Mouse (Mus musculus) forebrain, embryonic 14.5 days (tissue): ENCODE measurements around the gene Cpne4. TPM values are rescaled to one million over a fixed set of nuclear protein-coding genes. Genes with fewer than 3 reads are reported as not detected.

ENCODE experiments used
- ATAC-seq: fragments of 200-750 bp; cut with Nextera tagmentation; 2 replicates; pipeline ENCODE4 v1.8.0; 2017; ENCODE audit warnings: mild to moderate bottlenecking, moderate library complexity
- DNase-seq: peaks from one replicate; pipeline ENCODE4 v3.0.0-alpha.2; 2015; ENCODE audit warnings: low spot score
- H3K27ac ChIP-seq: fragments of 300-500 bp; sonication (generic); 2 replicates; pipeline ENCODE4 v1.5.1; 2014; ENCODE audit warnings: low read depth, mild to moderate bottlenecking, control low read depth, low read length, moderate library complexity
- H3K27me3 ChIP-seq: fragments of 300-500 bp; sonication (generic); replicated peaks from 2 replicates; pipeline ENCODE4 v1.6.1; 2014; ENCODE audit warnings: low read length, control low read depth, mixed read lengths; ENCODE audit not compliant: control insufficient read depth, insufficient read depth
- H3K36me3 ChIP-seq: fragments of 300-500 bp; sonication (generic); 2 replicates; pipeline ENCODE4 v1.6.1; 2014; ENCODE audit warnings: low read length, control low read depth; ENCODE audit not compliant: control insufficient read depth, insufficient read depth
- H3K4me1 ChIP-seq: fragments of 300-500 bp; sonication (generic); 2 replicates; pipeline ENCODE4 v1.6.1; 2014; ENCODE audit warnings: antibody characterized with exemption, low read length, control low read depth; ENCODE audit not compliant: control insufficient read depth, insufficient read depth
- H3K4me2 ChIP-seq: fragments of 300-500 bp; sonication (generic); 2 replicates; pipeline ENCODE4 v1.6.1; 2014; ENCODE audit warnings: mild to moderate bottlenecking, control low read depth, low read length
- H3K4me3 ChIP-seq: fragments of 300-500 bp; sonication (generic); 2 replicates; pipeline ENCODE4 v1.5.1; 2014; ENCODE audit warnings: low read depth, low read length, control low read depth
- H3K9ac ChIP-seq: fragments of 300-500 bp; sonication (generic); 2 replicates; pipeline ENCODE4 v1.6.1; 2014; ENCODE audit warnings: mild to moderate bottlenecking, low read length, control low read depth, moderate library complexity
- H3K9me3 ChIP-seq: fragments of 300-500 bp; sonication (generic); replicated peaks from 2 replicates; pipeline ENCODE4 v1.6.1; 2016; ENCODE audit warnings: low read length, control low read depth, mixed read lengths; ENCODE audit not compliant: control insufficient read depth
- WGBS: fragments of 180-500 bp; shearing (Covaris S2); extraction: QIAGEN DNeasy Blood & Tissue Kit; methylation state at CpG from one replicate; pipeline ENCODE4 v1.1.7; 2014; 5-methylcytosine and 5-hydroxymethylcytosine counted together
- polyA plus RNA-seq: library from polyadenylated mRNA; unstranded; fragments of >200 nt; fragmentation: Nextera tagmentation; extraction: Ambion mirVana; gene quantifications from 2 replicates; pipeline ENCODE4 v1.2.1, GENCODE M21; 2014

Gene Cpne4
- polyA plus RNA-seq, 1 experiment from 2014 or later, result 15.6 TPM

DNA sequence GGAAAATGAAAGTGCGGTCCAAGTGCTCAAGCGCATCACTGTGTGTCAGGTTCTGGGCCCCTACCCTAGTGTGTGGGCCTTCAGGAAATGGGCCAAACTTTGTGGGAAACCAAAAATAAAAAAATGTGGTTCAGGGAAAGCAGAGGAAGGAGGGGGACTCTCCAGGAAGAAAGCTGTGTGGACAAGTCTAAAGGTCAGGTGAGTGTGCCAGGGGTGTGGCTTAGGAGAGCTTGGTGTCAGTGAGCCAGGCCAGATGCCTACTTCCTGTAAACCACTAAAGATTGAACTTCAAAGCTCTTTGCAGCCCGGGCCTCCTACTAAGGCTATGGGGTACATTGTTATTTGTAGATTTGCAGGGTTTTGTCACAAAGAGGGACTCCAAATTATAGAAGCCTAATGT is 327.1 kb downstream of the Cpne4 start:
- Histone ChIP-seq H3K27me3 (no peaks in the 10 kb centered on the region), H3K4me1 (no peaks in the 10 kb centered on the region), H3K9ac (no peak overlapping the region), H3K4me3 (no peak overlapping the region), H3K36me3 (no peaks in the 10 kb centered on the region), H3K4me2 (no peak overlapping the region), H3K9me3 (no peaks in the 10 kb centered on the region), H3K27ac (no peak overlapping the region)
- DNase-seq (no peak), ATAC-seq (no peak)
- 88% methylated on average over 3 of the region's 3 CpGs for WGBS

DNA sequence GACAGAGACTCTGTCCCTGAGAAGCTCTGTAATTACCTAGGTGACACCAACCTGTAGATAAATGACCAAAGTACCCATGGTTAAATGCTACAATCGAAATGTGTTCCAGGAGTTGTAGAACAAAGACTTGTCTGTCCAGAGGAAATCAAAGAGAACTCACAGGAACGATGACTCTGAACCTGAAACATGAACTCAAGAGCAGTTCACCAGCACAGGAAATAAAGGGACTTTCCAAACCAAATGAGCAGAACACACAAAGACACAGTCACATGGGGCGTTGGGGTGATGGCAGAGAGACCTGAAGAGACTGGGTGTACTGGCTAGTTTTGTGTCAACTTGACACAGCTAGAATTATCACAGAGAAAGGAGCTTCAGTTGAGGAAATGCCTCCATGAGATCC is 329.9 kb downstream of the Cpne4 start:
- Histone ChIP-seq H3K9me3 (no peaks in the 10 kb centered on the region), H3K27me3 (no peaks in the 10 kb centered on the region), H3K36me3 (no peaks in the 10 kb centered on the region), H3K4me2 (no peak overlapping the region), H3K27ac (no peak overlapping the region), H3K9ac (no peak overlapping the region), H3K4me3 (no peak overlapping the region), H3K4me1 (no peaks in the 10 kb centered on the region)
- DNase-seq (no peak), ATAC-seq (no peak)
- 79% methylated on average over 3 of the region's 3 CpGs for WGBS

DNA sequence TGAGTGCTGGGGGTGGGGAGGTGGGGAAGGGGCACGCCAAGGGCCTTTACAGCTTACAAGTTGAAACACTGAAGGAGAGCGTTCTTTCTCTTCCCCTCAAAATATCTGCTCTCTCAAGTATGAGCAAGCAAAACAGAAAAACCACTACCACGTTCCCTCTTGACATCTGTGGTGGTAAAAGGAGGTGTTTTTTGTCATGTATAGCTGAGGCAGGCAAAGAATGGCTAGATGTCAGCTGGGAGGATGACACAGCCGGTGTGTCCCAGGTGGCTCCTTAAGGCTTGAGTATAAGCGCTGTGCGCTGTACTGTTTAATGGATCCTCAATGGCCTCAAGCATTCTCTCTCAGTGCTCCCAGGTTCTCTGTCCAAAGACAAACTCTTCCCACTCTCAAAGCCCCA is 331.5 kb downstream of the Cpne4 start:
- Histone ChIP-seq H3K9ac (no peak overlapping the region), H3K27ac (no peak overlapping the region), H3K4me3 (no peak overlapping the region), H3K9me3 (no peaks in the 10 kb centered on the region), H3K27me3 (no peaks in the 10 kb centered on the region), H3K36me3 (no peaks in the 10 kb centered on the region), H3K4me2 (no peak overlapping the region), H3K4me1 (no peaks in the 10 kb centered on the region)
- ATAC-seq (no peak), DNase-seq (no peak)
- 86% methylated on average over 6 of the region's 6 CpGs for WGBS

- Histone ChIP-seq H3K27me3 (no peaks in the 10 kb centered on the region), H3K9me3 (no peaks in the 10 kb centered on the region), H3K4me2 (no peak overlapping the region), H3K9ac (no peak overlapping the region), H3K36me3 (no peaks in the 10 kb centered on the region), H3K27ac (no peak overlapping the region), H3K4me1 (no peaks in the 10 kb centered on the region), H3K4me3 (no peak overlapping the region)
- DNase-seq (no peak), ATAC-seq (no peak)
- WGBS, result 91% methylated on average over 3 of the region's 3 CpGs
Measured at GRCm38 (mm10) chr9:104890517-104890916, 343.4 kb downstream of the Cpne4 start.

- H3K4me2 ChIP-seq, result no peak overlapping the region
- ATAC-seq (no peak), DNase-seq (no peak)
- no peak overlapping the region for H3K9ac ChIP-seq
- H3K36me3 ChIP-seq, result no peaks in the 10 kb centered on the region
- H3K4me1 ChIP-seq, result no peaks in the 10 kb centered on the region
- H3K4me3 ChIP-seq, result no peak overlapping the region
- no peaks in the 10 kb centered on the region for H3K27me3 ChIP-seq
- 73% methylated on average over 4 of the region's 4 CpGs for WGBS
- no peaks in the 10 kb centered on the region for H3K9me3 ChIP-seq
- H3K27ac ChIP-seq, result no peak overlapping the region
Measured at GRCm38 (mm10) chr9:104895360-104895759, 348.3 kb downstream of the Cpne4 start.

GRCm38 (mm10) chr9:104901118-104901517 is 354.0 kb downstream of the Cpne4 start:
- H3K27me3 ChIP-seq, result no peaks in the 10 kb centered on the region
- no peaks in the 10 kb centered on the region for H3K36me3 ChIP-seq
- H3K4me2 ChIP-seq, result no peak overlapping the region
- H3K9ac ChIP-seq, result no peak overlapping the region
- ATAC-seq (no peak), DNase-seq (no peak)
- WGBS, result 15% methylated on average over 6 of the region's 6 CpGs
- no peaks in the 10 kb centered on the region for H3K9me3 ChIP-seq
- no peaks in the 10 kb centered on the region for H3K4me1 ChIP-seq
- no peak overlapping the region for H3K4me3 ChIP-seq
- no peak overlapping the region for H3K27ac ChIP-seq

GRCm38 (mm10) chr9:104901827-104902226 is 354.7 kb downstream of the Cpne4 start:
- no peaks in the 10 kb centered on the region for H3K27me3 ChIP-seq
- DNase-seq (no peak), ATAC-seq (no peak)
- WGBS, result 55% methylated on average over 2 of the region's 2 CpGs
- H3K4me1 ChIP-seq, result no peaks in the 10 kb centered on the region
- H3K9me3 ChIP-seq, result no peaks in the 10 kb centered on the region
- H3K9ac ChIP-seq, result no peak overlapping the region
- H3K27ac ChIP-seq, result no peak overlapping the region
- no peak overlapping the region for H3K4me2 ChIP-seq
- H3K4me3 ChIP-seq, result no peak overlapping the region
- H3K36me3 ChIP-seq, result no peaks in the 10 kb centered on the region

GRCm38 (mm10) chr9:104912686-104913085 is 365.6 kb downstream of the Cpne4 start:
- Histone ChIP-seq H3K9me3 (no peaks in the 10 kb centered on the region), H3K4me3 (no peak overlapping the region), H3K4me2 (no peak overlapping the region), H3K27ac (no peak overlapping the region), H3K9ac (no peak overlapping the region), H3K4me1 (no peaks in the 10 kb centered on the region), H3K36me3 (no peaks in the 10 kb centered on the region), H3K27me3 (no peaks in the 10 kb centered on the region)
- DNase-seq, result no peak
- no peak for ATAC-seq
- WGBS, result 80% methylated on average over 2 of the region's 2 CpGs

GRCm38 (mm10) chr9:104913327-104913726 is 366.2 kb downstream of the Cpne4 start:
- Histone ChIP-seq H3K4me2 (no peak overlapping the region), H3K36me3 (no peaks in the 10 kb centered on the region), H3K27me3 (no peaks in the 10 kb centered on the region), H3K4me3 (no peak overlapping the region), H3K9ac (no peak overlapping the region), H3K4me1 (no peaks in the 10 kb centered on the region), H3K27ac (no peak overlapping the region), H3K9me3 (no peaks in the 10 kb centered on the region)
- WGBS, result 83% methylated on average over 2 of the region's 2 CpGs
- no peak for ATAC-seq
- DNase-seq, result no peak
